Mouse (Mus musculus): ENCODE results near the gene Kctd14. TPM values are rescaled to one million over a fixed set of nuclear protein-coding genes. Genes with fewer than 3 reads are reported as not detected.
A peak's percentile ranks its signal among the peaks of the same experiment; 100 is the strongest.

Kctd14 gene
- total and polyA plus RNA-seq, 2 experiments, result 0.13 to 0.18 TPM

DNA sequence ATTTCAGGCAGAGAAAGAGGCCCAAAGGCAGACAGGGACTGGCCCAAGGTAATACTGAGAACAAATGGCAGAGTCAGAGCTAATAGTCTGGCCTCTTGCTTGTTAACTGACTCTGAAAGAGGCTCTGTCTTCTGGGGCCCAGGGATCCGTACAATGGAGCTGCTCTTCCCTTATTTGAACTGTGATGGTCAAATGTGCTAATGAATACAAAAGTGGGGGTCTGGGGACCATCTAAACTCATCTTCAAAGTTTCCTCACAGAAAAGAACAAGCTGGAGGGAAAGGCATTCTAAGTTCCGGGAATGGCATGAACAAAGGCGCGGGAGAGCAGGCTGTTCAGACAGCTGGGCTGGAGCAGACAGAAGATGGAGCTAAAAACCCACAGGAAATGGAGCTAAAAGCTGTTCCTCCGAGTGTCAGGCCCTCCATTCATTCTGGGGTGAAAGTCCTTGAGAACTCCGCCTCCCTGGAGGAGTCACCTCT lies 4.0 kb upstream of the Kctd14 start:
- H3K27ac ChIP-seq (replicated peaks; ENCODE audit: insufficient read depth, low read depth, low read length), result no peak overlapping the region
- TF ChIP-seq CTCF (IDR thresholded peaks at IDR 0.05; ENCODE audit: low read depth, low read length) (no peak), POLR2A (IDR thresholded peaks at IDR 0.05; ENCODE audit: extremely low read depth, insufficient read depth, low read length) (no peak)
- H3K36me3 ChIP-seq (ENCODE audit: control insufficient read depth, insufficient read depth, low read length), result no peaks in the 10 kb centered on the region
- H3K4me3 ChIP-seq (ENCODE audit: insufficient read depth, low read depth, low read length), result no peak overlapping the region
- no peak for DNase-seq (ENCODE audit: extremely low read depth, low read depth, low spot score)
- no peaks in the 10 kb centered on the region for H3K79me2 ChIP-seq (ENCODE audit: control insufficient read depth, insufficient read depth, low read length)
- H3K27me3 ChIP-seq (ENCODE audit: control insufficient read depth, insufficient read depth, low read length), result no peaks in the 10 kb centered on the region
- no peak overlapping the region for H3K9ac ChIP-seq (ENCODE audit: low read depth, low read length)
- WGBS, result 67% methylated on average over 6 of the region's 6 CpGs
- H3K4me1 ChIP-seq (ENCODE audit: control insufficient read depth, insufficient read depth, low read length), result no peaks in the 10 kb centered on the region

DNA sequence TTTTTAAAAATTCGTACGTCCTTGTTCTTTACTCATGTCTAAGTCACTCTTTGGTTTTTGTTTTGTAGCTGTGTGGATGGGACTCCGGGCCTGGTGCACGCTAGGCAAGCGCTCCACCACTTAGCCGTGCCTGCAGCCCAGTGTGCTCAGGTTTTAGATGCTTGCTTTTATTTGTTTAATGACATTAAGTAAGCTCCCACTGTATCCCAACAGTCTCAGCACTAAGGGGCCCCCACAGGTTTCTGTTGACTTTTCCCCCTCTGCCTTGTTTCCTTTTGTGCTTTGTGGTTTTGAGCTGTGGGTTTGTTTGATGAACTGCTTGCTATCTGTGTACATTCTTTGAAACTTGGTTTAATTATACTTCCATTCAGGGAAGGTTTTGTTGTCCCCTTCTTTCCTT lies 1.1 kb downstream of the Kctd14 start:
- H3K36me3 ChIP-seq (ENCODE audit: control insufficient read depth, insufficient read depth, low read length), result no peaks in the 10 kb centered on the region
- TF ChIP-seq CTCF (IDR thresholded peaks at IDR 0.05; ENCODE audit: low read depth, low read length), result no peak
- TF ChIP-seq POLR2A (IDR thresholded peaks at IDR 0.05; ENCODE audit: extremely low read depth, insufficient read depth, low read length), result no peak
- H3K4me1 ChIP-seq (ENCODE audit: control insufficient read depth, insufficient read depth, low read length), result peaks cover 4% of the 10 kb centered on the region; the same call in 1 of the 2 replicates
- H3K4me3 ChIP-seq (ENCODE audit: insufficient read depth, low read depth, low read length), result no peak overlapping the region
- no peak for DNase-seq (ENCODE audit: extremely low read depth, low read depth, low spot score)
- no peak overlapping the region for H3K9ac ChIP-seq (ENCODE audit: low read depth, low read length)
- no peaks in the 10 kb centered on the region for H3K79me2 ChIP-seq (ENCODE audit: control insufficient read depth, insufficient read depth, low read length)
- 82% methylated on average over 6 of the region's 6 CpGs for WGBS
- no peak overlapping the region for H3K27ac ChIP-seq (replicated peaks; ENCODE audit: insufficient read depth, low read depth, low read length)
- H3K27me3 ChIP-seq (ENCODE audit: control insufficient read depth, insufficient read depth, low read length), result no peaks in the 10 kb centered on the region

DNA sequence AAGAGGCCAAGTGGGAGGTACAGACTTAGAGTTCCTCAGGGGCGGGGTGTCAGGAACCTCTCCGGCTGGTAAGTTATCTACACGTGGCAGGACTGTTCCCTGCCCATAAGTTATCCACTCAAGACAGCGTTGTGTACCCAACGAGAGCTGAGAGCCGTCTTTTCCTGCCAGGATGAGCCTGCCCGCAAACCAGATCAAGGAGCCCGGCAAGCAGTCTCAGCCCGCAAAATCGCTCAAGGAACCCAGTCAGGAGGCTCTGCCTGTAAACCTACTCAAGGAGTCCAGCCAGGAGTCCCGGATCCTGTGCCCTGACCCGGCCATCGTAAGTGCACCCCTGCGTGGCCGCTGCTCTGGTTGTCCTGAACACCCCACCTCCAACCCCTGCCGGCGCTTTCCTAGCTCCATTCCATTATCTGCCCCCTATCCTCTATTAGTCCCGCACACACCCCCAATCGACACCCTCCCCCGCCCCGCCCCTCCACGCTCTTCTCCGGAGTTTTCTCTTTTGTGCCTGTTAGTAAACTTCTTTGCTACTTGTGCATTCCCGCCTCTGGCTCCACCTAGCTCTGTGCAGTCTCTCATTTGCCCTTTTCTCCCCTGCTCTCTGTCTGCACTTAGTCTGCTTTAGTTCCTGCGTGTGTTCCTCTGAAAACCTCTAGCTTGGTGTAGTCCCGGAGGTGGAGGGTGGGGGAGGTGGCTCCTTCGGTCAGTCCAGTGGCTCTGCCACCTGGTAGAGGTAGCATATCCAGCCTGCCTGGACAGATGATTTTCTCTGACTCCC lies 2.2 kb downstream of the Kctd14 start:
- H3K79me2 ChIP-seq (ENCODE audit: control insufficient read depth, insufficient read depth, low read length), result no peaks in the 10 kb centered on the region
- WGBS, result 3% methylated on average over 27 of the region's 27 CpGs
- H3K27me3 ChIP-seq (ENCODE audit: control insufficient read depth, insufficient read depth, low read length), result no peaks in the 10 kb centered on the region
- no peak overlapping the region for H3K27ac ChIP-seq (replicated peaks; ENCODE audit: insufficient read depth, low read depth, low read length)
- H3K4me1 ChIP-seq (ENCODE audit: control insufficient read depth, insufficient read depth, low read length), result peaks cover 4% of the 10 kb centered on the region; the same call in 1 of the 2 replicates
- TF ChIP-seq POLR2A (IDR thresholded peaks at IDR 0.05; ENCODE audit: extremely low read depth, insufficient read depth, low read length) (no peak), CTCF (IDR thresholded peaks at IDR 0.05; ENCODE audit: low read depth, low read length) (no peak)
- peak; percentile 20 for DNase-seq (ENCODE audit: extremely low read depth, low read depth, low spot score)
- H3K36me3 ChIP-seq (ENCODE audit: control insufficient read depth, insufficient read depth, low read length), result no peaks in the 10 kb centered on the region
- H3K9ac ChIP-seq (ENCODE audit: low read depth, low read length), result peak overlapping the region; percentile 36
- H3K4me3 ChIP-seq (ENCODE audit: insufficient read depth, low read depth, low read length), result peak overlapping the region; percentile 9

DNA sequence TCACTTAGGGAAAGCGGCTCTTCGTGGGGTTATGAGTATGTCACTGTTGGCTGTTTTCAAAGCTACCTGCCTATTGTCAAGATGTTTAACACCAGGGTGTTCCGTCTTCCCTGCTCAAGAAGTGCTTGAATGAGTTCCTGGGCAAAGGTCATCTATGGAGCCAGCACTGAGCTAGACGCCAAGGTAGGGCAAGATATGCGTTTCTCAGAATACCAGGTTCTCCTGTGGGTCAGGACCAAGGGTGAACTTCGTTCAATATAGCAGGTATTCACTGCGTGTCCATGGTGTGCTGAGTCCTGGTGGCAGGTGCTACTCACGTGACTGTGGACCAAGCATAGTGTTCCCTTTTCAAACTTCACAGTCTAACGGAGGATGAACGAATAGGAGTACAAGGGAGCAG lies 3.7 kb downstream of the Kctd14 start:
- H3K36me3 ChIP-seq (ENCODE audit: control insufficient read depth, insufficient read depth, low read length), result no peaks in the 10 kb centered on the region
- no peak overlapping the region for H3K9ac ChIP-seq (ENCODE audit: low read depth, low read length)
- TF ChIP-seq POLR2A (IDR thresholded peaks at IDR 0.05; ENCODE audit: extremely low read depth, insufficient read depth, low read length), result no peak
- no peak for TF ChIP-seq CTCF (IDR thresholded peaks at IDR 0.05; ENCODE audit: low read depth, low read length)
- no peak overlapping the region for H3K4me3 ChIP-seq (ENCODE audit: insufficient read depth, low read depth, low read length)
- no peak overlapping the region for H3K27ac ChIP-seq (replicated peaks; ENCODE audit: insufficient read depth, low read depth, low read length)
- 96% methylated on average over 10 of the region's 10 CpGs for WGBS
- DNase-seq (ENCODE audit: extremely low read depth, low read depth, low spot score), result no peak
- peaks cover 4% of the 10 kb centered on the region; the same call in 1 of the 2 replicates for H3K4me1 ChIP-seq (ENCODE audit: control insufficient read depth, insufficient read depth, low read length)
- no peaks in the 10 kb centered on the region for H3K79me2 ChIP-seq (ENCODE audit: control insufficient read depth, insufficient read depth, low read length)
- H3K27me3 ChIP-seq (ENCODE audit: control insufficient read depth, insufficient read depth, low read length), result no peaks in the 10 kb centered on the region

DNA sequence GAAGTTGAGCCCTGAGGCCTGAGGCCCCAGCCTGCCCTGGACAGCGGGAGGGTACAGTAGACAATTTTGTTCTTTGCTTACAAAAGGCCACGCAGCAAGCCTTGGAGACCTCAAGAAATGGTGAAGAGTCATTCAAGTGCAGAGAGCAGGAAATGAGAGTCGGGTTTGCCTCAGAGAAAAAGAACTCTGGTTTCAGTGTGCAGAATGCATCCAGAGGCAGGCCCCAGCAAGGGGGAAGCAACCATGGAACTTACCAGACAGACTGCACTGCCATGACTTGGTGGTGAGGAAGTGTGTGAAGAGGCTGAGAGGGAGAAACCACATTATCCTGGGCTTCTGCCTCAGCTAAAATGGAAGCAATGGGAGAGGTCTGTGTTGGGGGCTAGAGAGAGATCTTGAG lies 4.5 kb downstream of the Kctd14 start:
- Histone ChIP-seq H3K9ac (ENCODE audit: low read depth, low read length) (no peak overlapping the region), H3K79me2 (ENCODE audit: control insufficient read depth, insufficient read depth, low read length) (no peaks in the 10 kb centered on the region), H3K4me1 (ENCODE audit: control insufficient read depth, insufficient read depth, low read length) (peaks cover 4% of the 10 kb centered on the region; the same call in 1 of the 2 replicates), H3K4me3 (ENCODE audit: insufficient read depth, low read depth, low read length) (no peak overlapping the region), H3K27ac (replicated peaks; ENCODE audit: insufficient read depth, low read depth, low read length) (no peak overlapping the region), H3K36me3 (ENCODE audit: control insufficient read depth, insufficient read depth, low read length) (no peaks in the 10 kb centered on the region), H3K27me3 (ENCODE audit: control insufficient read depth, insufficient read depth, low read length) (no peaks in the 10 kb centered on the region)
- WGBS, result 83% methylated on average over 3 of the region's 3 CpGs
- no peak for DNase-seq (ENCODE audit: extremely low read depth, low read depth, low spot score)
- no peak for TF ChIP-seq POLR2A (IDR thresholded peaks at IDR 0.05; ENCODE audit: extremely low read depth, insufficient read depth, low read length)
- TF ChIP-seq CTCF (IDR thresholded peaks at IDR 0.05; ENCODE audit: low read depth, low read length), result no peak

DNA sequence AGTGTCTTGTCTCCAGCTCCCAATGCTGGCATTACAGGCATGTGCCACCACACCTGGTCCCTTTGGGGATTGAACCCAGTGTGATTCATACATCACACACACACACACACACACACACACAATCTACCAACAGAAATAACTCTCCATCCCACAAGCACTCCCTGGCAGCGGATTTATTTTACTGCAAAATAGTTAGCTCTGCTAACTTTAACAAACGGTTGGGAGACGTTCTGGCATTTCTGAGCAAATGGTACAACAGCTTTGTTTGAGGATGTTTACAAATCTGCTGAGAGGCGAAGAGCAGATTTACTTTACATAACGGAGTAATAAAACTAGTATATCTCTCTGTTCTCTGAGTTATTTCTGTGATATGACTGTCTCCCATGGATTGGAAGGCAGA lies 21.9 kb downstream of the Kctd14 start:
- Histone ChIP-seq H3K4me3 (ENCODE audit: insufficient read depth, low read depth, low read length) (no peak overlapping the region), H3K27ac (replicated peaks; ENCODE audit: insufficient read depth, low read depth, low read length) (no peak overlapping the region), H3K4me1 (ENCODE audit: control insufficient read depth, insufficient read depth, low read length) (no peaks in the 10 kb centered on the region), H3K36me3 (ENCODE audit: control insufficient read depth, insufficient read depth, low read length) (no peaks in the 10 kb centered on the region), H3K27me3 (ENCODE audit: control insufficient read depth, insufficient read depth, low read length) (no peaks in the 10 kb centered on the region), H3K9ac (ENCODE audit: low read depth, low read length) (no peak overlapping the region), H3K79me2 (ENCODE audit: control insufficient read depth, insufficient read depth, low read length) (no peaks in the 10 kb centered on the region)
- TF ChIP-seq POLR2A (IDR thresholded peaks at IDR 0.05; ENCODE audit: extremely low read depth, insufficient read depth, low read length), result no peak
- TF ChIP-seq CTCF (IDR thresholded peaks at IDR 0.05; ENCODE audit: low read depth, low read length), result no peak
- WGBS, result 75% methylated on average over 5 of the region's 5 CpGs
- DNase-seq (ENCODE audit: extremely low read depth, low read depth, low spot score), result no peak
